Mouse (Mus musculus) T-helper 17 cell (primary cell): ENCODE data around the gene Zwilch.

Source experiments
- in situ Hi-C, 2 experiments: fragments of 300-600 bp; cut with MboI, MseI; formaldehyde crosslinking; loops; 1 replicate in 1 of 2; 2 replicates in 1 of 2; pipeline ENCODE4 v1.15.1; 2025; ENCODE audit warnings: high pct_unique_total_duplicates in 2 of 2

Zwilch gene

GRCm38 (mm10) chr9:64115756-64116155, 57.1 kb downstream of the Zwilch start:
- in situ Hi-C loops, result loop anchor here in 1 of 2 experiments (10.0 kb wide), 1 partner anchor 829 kb away; no protein-coding TSS in a partner anchor

GRCm38 (mm10) chr9:64114646-64115045, 58.3 kb downstream of the Zwilch start:
- in situ Hi-C loops, result loop anchor here in 1 of 2 experiments (10.0 kb wide), 1 partner anchor 830 kb away; no protein-coding TSS in a partner anchor

- in situ Hi-C loops, result loop anchor here in 1 of 2 experiments (10.0 kb wide), 1 partner anchor 834 kb away; no protein-coding TSS in a partner anchor
These were observed 62.4 kb downstream of the Zwilch start for GRCm38 (mm10) chr9:64110502-64110901.

- in situ Hi-C loops, result no loop called here
These were observed 67.6 kb downstream of the Zwilch start for GRCm38 (mm10) chr9:64105301-64105700.

GRCm38 (mm10) chr9:64100442-64100841, 72.5 kb downstream of the Zwilch start:
- in situ Hi-C loops, result no loop called here

- in situ Hi-C loops, result loop anchor here (10.0 to 25.0 kb wide), 2 partner anchors 111 to 453 kb away; no protein-coding TSS in a partner anchor
These were observed 74.6 kb downstream of the Zwilch start for GRCm38 (mm10) chr9:64098282-64098681.

- in situ Hi-C loops, result loop anchor here (5.0 to 25.0 kb wide), 3 partner anchors 107 to 449 kb away; no protein-coding TSS in a partner anchor
These were observed 78.8 kb downstream of the Zwilch start for GRCm38 (mm10) chr9:64094083-64094482.

- in situ Hi-C loops, result loop anchor here (5.0 to 25.0 kb wide), 2 partner anchors 57 to 102 kb away; no protein-coding TSS in a partner anchor
These were observed 83.9 kb downstream of the Zwilch start for GRCm38 (mm10) chr9:64089004-64089403.

- in situ Hi-C loops, result loop anchor here (5.0 to 25.0 kb wide), 2 partner anchors 56 to 101 kb away; no protein-coding TSS in a partner anchor
These were observed 84.6 kb downstream of the Zwilch start for GRCm38 (mm10) chr9:64088346-64088745.

GRCm38 (mm10) chr9:64087461-64088235, 85.3 kb downstream of the Zwilch start:
- in situ Hi-C loops, result loop anchor here (5.0 to 25.0 kb wide), 2 partner anchors 55 to 100 kb away; no protein-coding TSS in a partner anchor
